Comparison of ENCODE assay signal across 9 mouse cellular contexts in the genomic region with DNA sequence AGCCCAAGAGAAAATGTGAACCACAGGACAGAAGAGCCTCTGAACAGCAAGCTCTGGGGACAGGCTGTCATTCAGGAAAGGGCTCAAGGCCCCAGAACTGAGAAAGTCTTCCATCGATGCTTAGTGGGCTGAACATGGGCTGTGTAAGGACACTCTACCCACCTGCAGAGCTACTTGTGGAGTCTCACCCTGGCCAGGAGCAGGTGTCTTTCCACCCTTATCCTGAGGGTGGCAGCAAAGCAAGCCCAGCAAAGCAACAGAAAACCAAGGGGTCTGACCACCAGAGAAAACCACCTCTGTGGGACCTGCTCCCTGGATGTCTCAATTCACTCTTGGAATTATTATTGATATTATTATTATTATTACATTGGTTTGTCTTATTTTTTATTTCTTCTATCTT. TPM values are rescaled to one million over a fixed set of nuclear protein-coding genes. Genes with fewer than 3 reads are reported as not detected.
A peak's percentile ranks its signal among the peaks of the same experiment; 100 is the strongest.
DNase-seq lines count a peak whose midpoint lies in the region; ATAC-seq and TF ChIP-seq lines count a peak whose summit lies in the region.
"Had no signal": no experiment of that assay in that cellular context is flagged by ENCODE, and none has a peak within 500 bp of the region (broad histone marks: within the 10 kb centered on the region; RNA-seq: fewer than 3 reads in every experiment).

No protein-coding gene starts in this region.

- H3K9me3 ChIP-seq in kidney, postnatal 0 days (replicated peaks; ENCODE audit: low read length): no peaks in the 10 kb centered on the region
- H3K9me3 ChIP-seq: stomach, embryonic 15.5 days had no signal

- no peak overlapping the region for H3K4me3 ChIP-seq in cerebellum, adult 2 months (replicated peaks; ENCODE audit: insufficient read depth, low read depth, low read length)
- no peak overlapping the region for H3K4me3 ChIP-seq in kidney, postnatal 0 days (replicated peaks; ENCODE audit: low read depth, low read length)
- no peak overlapping the region for H3K4me3 ChIP-seq in small intestine, adult 2 months (ENCODE audit: low read depth, low read length)
- H3K4me3 ChIP-seq: stomach, embryonic 15.5 days had no signal

- no peak overlapping the region for H3K27ac ChIP-seq in cerebellum, adult 2 months (ENCODE audit: insufficient read depth, low read length)
- H3K27ac ChIP-seq in kidney, postnatal 0 days: no peak overlapping the region
- H3K27ac ChIP-seq in small intestine, adult 2 months (ENCODE audit: insufficient read depth, low read depth, low read length): no peak overlapping the region
- H3K27ac ChIP-seq: stomach, embryonic 15.5 days had no signal

- H3K36me3 ChIP-seq in kidney, postnatal 0 days (ENCODE audit: insufficient read depth, low read length): no peaks in the 10 kb centered on the region
- H3K36me3 ChIP-seq in small intestine, adult 2 months (ENCODE audit: control insufficient read depth, insufficient read depth, low read length): peaks cover 20% of the 10 kb centered on the region
- H3K36me3 ChIP-seq: stomach, embryonic 15.5 days had no signal

- no peak overlapping the region for H3K9ac ChIP-seq in kidney, postnatal 0 days (ENCODE audit: low read depth, low read length)
- H3K9ac ChIP-seq: stomach, embryonic 15.5 days had no signal

- ATAC-seq in CD4-positive, CD25-positive, alpha-beta regulatory T cell, adult 4 months: peak; percentile 50
- ATAC-seq in kidney, postnatal 0 days (replicated peaks; ENCODE audit: low FRiP score, low read depth): no peak

- no peaks in the 10 kb centered on the region for H3K27me3 ChIP-seq in cerebellum, adult 2 months (ENCODE audit: control insufficient read depth, insufficient read depth, low read length)
- no peaks in the 10 kb centered on the region; the same call in 1 of the 2 replicates for H3K27me3 ChIP-seq in kidney, postnatal 0 days (ENCODE audit: insufficient read depth, low read length)
- no peaks in the 10 kb centered on the region for H3K27me3 ChIP-seq in small intestine, adult 2 months (ENCODE audit: control insufficient read depth, insufficient read depth, low read length)
- H3K27me3 ChIP-seq: stomach, embryonic 15.5 days had no signal

- no peak overlapping the region for H3K4me2 ChIP-seq in kidney, postnatal 0 days (ENCODE audit: low read length)
- H3K4me2 ChIP-seq: stomach, embryonic 15.5 days had no signal

- peak; percentile 69 for TF ChIP-seq CTCF in cerebellum, adult 2 months (IDR thresholded peaks at IDR 0.05; ENCODE audit: borderline replicate concordance, insufficient read depth, low read depth, low read length)
- peak; percentile 83 for TF ChIP-seq CTCF in kidney, postnatal 0 days (IDR thresholded peaks at IDR 0.05; ENCODE audit: low read depth)
- TF ChIP-seq CTCF in small intestine, adult 2 months (IDR thresholded peaks at IDR 0.05; ENCODE audit: extremely low read depth, insufficient read length, insufficient replicate concordance, low read depth, low read length): peak; percentile 74; the same call in 1 of the 2 replicates

- no peak for TF ChIP-seq POLR2A in cerebellum, adult 2 months (IDR thresholded peaks at IDR 0.05; ENCODE audit: borderline replicate concordance, insufficient read depth, low read length)
- TF ChIP-seq POLR2A in small intestine, adult 2 months (IDR thresholded peaks at IDR 0.05; ENCODE audit: low read depth, low read length): no peak

- 48% methylated on average over 1 of the region's 1 CpGs for whole genome bisulfite sequencing in cerebellum, adult 2 months
- 39% methylated on average over 1 of the region's 1 CpGs for WGBS in kidney, postnatal 0 days
- WGBS in small intestine, adult 2 months: 33% methylated on average over 1 of the region's 1 CpGs

- H3K4me1 ChIP-seq in cerebellum, adult 2 months (ENCODE audit: control insufficient read depth, insufficient read depth, low read length): no peaks in the 10 kb centered on the region
- H3K4me1 ChIP-seq in kidney, postnatal 0 days (replicated peaks; ENCODE audit: insufficient read depth, low read length): no peaks in the 10 kb centered on the region
- H3K4me1 ChIP-seq in small intestine, adult 2 months (ENCODE audit: control insufficient read depth, insufficient read depth, insufficient read length, low read length): peaks cover 9% of the 10 kb centered on the region

- DNase-seq in cerebellum, adult 2 months: peak; percentile 13 to 45
- DNase-seq in cerebellum, adult 11-12 months: no peak
- DNase-seq in c-Kit-positive CD71-positive TER-119-positive erythroid progenitor cells, embryonic 14.5 days (ENCODE audit: low spot score): peak; percentile 32
- DNase-seq in gastrocnemius, postnatal 10 days: peak; percentile 57
- peak; percentile 60 for DNase-seq in kidney, postnatal 0 days (ENCODE audit: low spot score)
- DNase-seq in lung, postnatal 25 days (ENCODE audit: low spot score): peak; percentile 67

RNA-seq across cellular contexts. Expression of gene Hopx, which starts 25.6 kb away (rescaled TPM):
- polyA plus RNA-seq in cerebellum, adult 2 months (2012; rRNA removed): 238 and 272 TPM in 2 replicates
- polyA plus RNA-seq in CD4-positive, CD25-positive, alpha-beta regulatory T cell, adult 4 months (2017; shearing (Covaris generic)): 10 to 100 TPM; 16.4 to 20.4 TPM
- total RNA-seq in gastrocnemius, postnatal 10 days (2021): 10 to 100 TPM; 11.2 to 13.9 TPM
- polyA plus RNA-seq in kidney, postnatal 0 days (2015; fragmentation: Nextera tagmentation; extraction: Ambion mirVana): 3.6 and 3.9 TPM in 2 replicates
- polyA plus RNA-seq in small intestine, adult 2 months (2012; rRNA removed): 72.0 and 80.7 TPM in 2 replicates
